Mouse (Mus musculus) liver, embryonic 14.5 days (tissue): ENCODE results near the gene Caml.

Experiments
- CTCF ChIP-seq: IDR thresholded peaks from 2 replicates; pipeline ENCODE4 v1.5.1; 2016; ENCODE audit warnings: antibody characterized with exemption, low read depth, control low read depth
- EP300 ChIP-seq: IDR thresholded peaks from 2 replicates; pipeline ENCODE4 v1.6.1; 2016; ENCODE audit warnings: antibody characterized with exemption, low read depth

- TF ChIP-seq CTCF (no peak), EP300 (no peak)
These were observed 15.2 kb upstream of the Caml start for GRCm38 (mm10) chr13:55607624-55608006.
